Mouse (Mus musculus) midbrain, embryonic 12.5 days (tissue): ENCODE data around the gene Klhl42. TPM values are rescaled to one million over a fixed set of nuclear protein-coding genes. Genes with fewer than 3 reads are reported as not detected.
A peak's percentile ranks its signal among the peaks of the same experiment; 100 is the strongest.

Experiments
- ATAC-seq: fragments of 200-750 bp; cut with Nextera tagmentation; 2 replicates; pipeline ENCODE4 v1.8.0; 2017; ENCODE audit warnings: low read depth, moderate TSS enrichment, moderate library complexity; ENCODE audit not compliant: low FRiP score
- H3K27ac ChIP-seq: fragments of 300-500 bp; sonication (generic); replicated peaks from 2 replicates; pipeline ENCODE4 v1.5.1; 2016; ENCODE audit warnings: mild to moderate bottlenecking
- H3K27me3 ChIP-seq: fragments of 300-500 bp; sonication (generic); 2 replicates; pipeline ENCODE4 v1.6.1; 2016; ENCODE audit warnings: mild to moderate bottlenecking
- H3K36me3 ChIP-seq: fragments of 300-500 bp; sonication (generic); 2 replicates; pipeline ENCODE4 v1.6.1; 2016
- H3K4me1 ChIP-seq: fragments of 300-500 bp; sonication (generic); 2 replicates; pipeline ENCODE4 v1.6.1; 2016
- H3K4me2 ChIP-seq: fragments of 300-500 bp; sonication (generic); replicated peaks from 2 replicates; pipeline ENCODE4 v1.6.1; 2016; ENCODE audit warnings: mild to moderate bottlenecking, moderate library complexity
- H3K4me3 ChIP-seq: fragments of 300-500 bp; sonication (generic); 2 replicates; pipeline ENCODE4 v1.5.1; 2016; ENCODE audit warnings: mild to moderate bottlenecking
- H3K9ac ChIP-seq: fragments of 300-500 bp; sonication (generic); replicated peaks from 2 replicates; pipeline ENCODE4 v1.6.1; 2016; ENCODE audit warnings: mild to moderate bottlenecking, moderate library complexity
- H3K9me3 ChIP-seq: fragments of 300-500 bp; sonication (generic); 2 replicates; pipeline ENCODE4 v1.6.1; 2016; ENCODE audit warnings: mild to moderate bottlenecking
- WGBS: fragments of 180-500 bp; shearing (Covaris S2); methylation state at CpG from one replicate; pipeline ENCODE4 v1.1.7; 2016; 5-methylcytosine and 5-hydroxymethylcytosine counted together
- polyA plus RNA-seq: library from polyadenylated mRNA; unstranded; fragments of >200 nt; fragmentation: Nextera tagmentation; extraction: Ambion mirVana; gene quantifications from 2 replicates; pipeline ENCODE4 v1.2.1, GENCODE M21; 2016

Gene Klhl42
- polyA plus RNA-seq, 1 experiment from 2014 or later = 8.2 TPM

DNA sequence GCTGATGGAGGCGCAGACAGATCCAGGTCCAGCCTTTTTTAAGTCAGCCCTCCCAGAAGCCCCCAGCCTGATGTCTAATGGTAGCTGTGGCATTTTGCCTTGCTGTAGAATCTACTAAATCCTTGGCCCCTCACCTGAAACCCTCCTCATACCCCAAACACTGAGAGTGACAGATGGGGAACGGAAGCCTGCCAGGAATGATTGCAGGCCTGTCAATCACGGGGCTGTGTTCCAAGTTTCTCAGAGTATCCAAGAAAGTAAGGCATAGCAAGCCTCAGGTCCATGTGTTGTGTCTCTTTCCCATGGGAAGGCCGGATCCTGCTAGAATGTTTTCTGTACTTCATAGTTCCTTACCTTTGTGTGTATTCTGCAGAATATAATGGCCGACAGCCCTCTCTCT lies 988 bp upstream of the Klhl42 start:
- Histone ChIP-seq H3K36me3 (no peaks in the 10 kb centered on the region), H3K4me3 (peak overlapping the region; percentile 62), H3K4me2 (peak overlapping the region; percentile 78), H3K27ac (no peak overlapping the region), H3K4me1 (peaks cover 27% of the 10 kb centered on the region), H3K9me3 (no peaks in the 10 kb centered on the region), H3K27me3 (peaks cover 12% of the 10 kb centered on the region; the same call in 1 of the 2 replicates), H3K9ac (no peak overlapping the region)
- no peak for ATAC-seq
- 74% methylated on average over 5 of the region's 5 CpGs for WGBS

DNA sequence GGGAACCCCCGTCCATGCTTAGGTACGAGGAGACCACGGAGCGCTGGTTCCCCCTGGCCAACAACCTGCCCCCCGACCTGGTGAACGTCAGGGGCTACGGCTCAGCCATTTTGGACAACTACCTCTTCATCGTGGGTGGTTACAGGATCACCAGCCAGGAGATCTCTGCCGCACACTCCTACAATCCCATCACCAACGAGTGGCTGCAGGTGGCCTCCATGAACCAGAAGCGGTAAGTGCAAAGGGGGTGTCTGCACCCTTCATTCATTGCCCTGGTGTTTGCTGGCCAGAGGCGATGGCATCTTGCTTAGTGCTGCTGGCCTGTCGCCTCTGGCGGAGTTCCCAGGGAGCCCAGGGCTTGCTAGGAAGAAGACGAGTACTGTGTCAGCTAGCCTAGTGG lies 957 bp downstream of the Klhl42 start:
- peak overlapping the region; percentile 62 for H3K4me3 ChIP-seq
- H3K9ac ChIP-seq = peak overlapping the region; percentile 79
- peaks cover 12% of the 10 kb centered on the region; the same call in 1 of the 2 replicates for H3K27me3 ChIP-seq
- WGBS = under 1% methylated on average over 15 of the region's 15 CpGs
- H3K36me3 ChIP-seq = peaks cover 7% of the 10 kb centered on the region
- H3K9me3 ChIP-seq = no peaks in the 10 kb centered on the region
- ATAC-seq = no peak
- peak overlapping the region; percentile 78 for H3K4me2 ChIP-seq
- peak overlapping the region; percentile 88 for H3K27ac ChIP-seq
- H3K4me1 ChIP-seq = peaks cover 19% of the 10 kb centered on the region

DNA sequence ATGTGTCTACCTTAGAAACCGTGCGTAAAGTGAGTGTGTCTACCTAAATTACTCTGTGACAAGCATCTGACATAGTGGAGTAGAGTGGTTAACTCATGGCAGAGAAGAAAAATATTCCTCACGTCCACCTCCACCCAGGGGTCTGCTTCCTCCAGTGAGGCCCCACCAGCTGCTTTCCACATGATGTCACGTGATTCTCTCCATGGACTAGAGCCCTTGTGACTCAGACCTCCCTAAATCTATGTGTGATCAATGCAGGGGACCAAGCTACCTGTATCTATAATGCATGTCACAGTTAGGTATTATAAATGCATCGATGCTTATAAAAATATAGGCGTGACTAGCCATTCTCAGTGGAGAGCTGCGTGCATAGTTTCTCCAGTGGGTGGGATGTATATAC lies 3.6 kb downstream of the Klhl42 start:
- peaks cover 7% of the 10 kb centered on the region for H3K36me3 ChIP-seq
- peaks cover 7% of the 10 kb centered on the region; the same call in 1 of the 2 replicates for H3K27me3 ChIP-seq
- H3K9ac ChIP-seq = no peak overlapping the region
- no peak for ATAC-seq
- no peak overlapping the region for H3K4me2 ChIP-seq
- no peak overlapping the region for H3K27ac ChIP-seq
- no peaks in the 10 kb centered on the region for H3K9me3 ChIP-seq
- no peak overlapping the region for H3K4me3 ChIP-seq
- peaks cover 17% of the 10 kb centered on the region for H3K4me1 ChIP-seq
- 87% methylated on average over 7 of the region's 7 CpGs for WGBS

- no peak for ATAC-seq
- no peak overlapping the region for H3K9ac ChIP-seq
- no peaks in the 10 kb centered on the region for H3K27me3 ChIP-seq
- 95% methylated on average over 4 of the region's 4 CpGs for WGBS
- H3K4me3 ChIP-seq = no peak overlapping the region
- no peak overlapping the region for H3K27ac ChIP-seq
- peaks cover 7% of the 10 kb centered on the region for H3K36me3 ChIP-seq
- H3K4me2 ChIP-seq = no peak overlapping the region
- no peaks in the 10 kb centered on the region for H3K9me3 ChIP-seq
- H3K4me1 ChIP-seq = peaks cover 10% of the 10 kb centered on the region; the same call in 1 of the 2 replicates
These were observed 4.9 kb downstream of the Klhl42 start for GRCm38 (mm10) chr6:147096109-147096508.

DNA sequence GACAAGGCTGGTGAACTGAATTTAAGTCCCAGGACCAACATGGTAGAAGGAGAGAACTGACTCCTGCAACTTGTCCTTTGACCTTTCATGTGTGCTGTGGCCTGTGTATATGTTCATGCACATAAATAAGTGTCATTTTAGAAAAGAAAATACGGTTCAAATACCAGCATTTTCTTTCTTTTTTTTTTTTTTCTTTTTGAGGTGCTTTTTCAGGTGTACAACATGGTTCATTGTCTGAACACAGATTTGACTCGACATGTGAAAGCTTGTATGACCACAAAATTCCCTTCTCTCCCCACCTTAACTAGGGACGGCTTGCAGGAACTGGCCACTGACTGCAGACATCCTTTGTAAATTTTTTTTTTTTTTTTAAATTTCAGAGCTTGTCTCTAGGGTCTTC lies 5.8 kb downstream of the Klhl42 start:
- no peaks in the 10 kb centered on the region for H3K9me3 ChIP-seq
- 89% methylated on average over 3 of the region's 3 CpGs for WGBS
- no peaks in the 10 kb centered on the region for H3K27me3 ChIP-seq
- no peak overlapping the region for H3K27ac ChIP-seq
- H3K4me1 ChIP-seq = peaks cover 10% of the 10 kb centered on the region; the same call in 1 of the 2 replicates
- no peak overlapping the region for H3K4me2 ChIP-seq
- peaks cover 7% of the 10 kb centered on the region for H3K36me3 ChIP-seq
- no peak overlapping the region for H3K4me3 ChIP-seq
- no peak overlapping the region for H3K9ac ChIP-seq
- no peak for ATAC-seq

GRCm38 (mm10) chr6:147097346-147097929 lies 6.3 kb downstream of the Klhl42 start:
- no peak for ATAC-seq
- Histone ChIP-seq H3K9ac (no peak overlapping the region), H3K27me3 (no peaks in the 10 kb centered on the region), H3K4me2 (no peak overlapping the region), H3K4me3 (no peak overlapping the region), H3K27ac (no peak overlapping the region), H3K9me3 (no peaks in the 10 kb centered on the region), H3K36me3 (peaks cover 7% of the 10 kb centered on the region), H3K4me1 (peaks cover 8% of the 10 kb centered on the region; the same call in 1 of the 2 replicates)
- 62% methylated on average over 8 of the region's 8 CpGs for WGBS

GRCm38 (mm10) chr6:147099458-147100277 lies 8.5 kb downstream of the Klhl42 start:
- H3K27ac ChIP-seq = no peak overlapping the region

GRCm38 (mm10) chr6:147102293-147102692 lies 11.1 kb downstream of the Klhl42 start:
- H3K36me3 ChIP-seq = peaks cover 21% of the 10 kb centered on the region
- H3K27ac ChIP-seq = no peak overlapping the region
- H3K27me3 ChIP-seq = no peaks in the 10 kb centered on the region
- no peak overlapping the region for H3K4me2 ChIP-seq
- H3K9me3 ChIP-seq = no peaks in the 10 kb centered on the region
- WGBS = 93% methylated on average over 3 of the region's 3 CpGs
- no peak overlapping the region for H3K9ac ChIP-seq
- H3K4me1 ChIP-seq = no peaks in the 10 kb centered on the region
- no peak for ATAC-seq
- H3K4me3 ChIP-seq = no peak overlapping the region

More at GRCm38 (mm10) chr6:147099458-147100277, 8.5 kb downstream of the Klhl42 start:
- Histone ChIP-seq H3K4me3 (no peak overlapping the region), H3K36me3 (peaks cover 22% of the 10 kb centered on the region), H3K9me3 (no peaks in the 10 kb centered on the region), H3K27me3 (no peaks in the 10 kb centered on the region), H3K4me1 (no peaks in the 10 kb centered on the region), H3K4me2 (no peak overlapping the region), H3K9ac (no peak overlapping the region)
- WGBS = 85% methylated on average over 19 of the region's 19 CpGs
- ATAC-seq = no peak

DNA sequence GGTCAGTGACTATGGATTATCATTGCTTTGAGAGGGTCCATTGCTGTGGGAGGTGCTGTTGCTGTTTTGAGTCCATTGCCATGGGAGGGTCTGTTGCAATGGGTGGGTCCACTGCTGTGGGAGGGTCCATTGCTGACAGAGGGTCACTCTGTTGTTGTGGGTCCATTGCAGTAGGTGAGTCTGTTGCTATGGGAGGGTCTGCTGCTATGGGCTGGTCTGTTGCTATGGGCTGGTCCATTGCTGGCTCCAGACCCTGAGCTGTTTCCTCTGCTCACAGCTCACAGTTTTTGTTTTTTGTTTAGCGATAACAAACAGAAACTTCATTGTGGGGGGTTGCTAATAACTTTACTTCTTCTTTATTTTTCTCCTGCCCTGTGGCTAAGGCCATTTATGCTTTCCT lies 14.3 kb downstream of the Klhl42 start:
- Histone ChIP-seq H3K4me2 (no peak overlapping the region), H3K9ac (no peak overlapping the region), H3K27ac (no peak overlapping the region), H3K36me3 (peaks cover 46% of the 10 kb centered on the region), H3K9me3 (no peaks in the 10 kb centered on the region), H3K4me1 (no peaks in the 10 kb centered on the region), H3K27me3 (no peaks in the 10 kb centered on the region), H3K4me3 (no peak overlapping the region)
- 100% methylated on average over 1 of the region's 1 CpGs for WGBS
- no peak for ATAC-seq

DNA sequence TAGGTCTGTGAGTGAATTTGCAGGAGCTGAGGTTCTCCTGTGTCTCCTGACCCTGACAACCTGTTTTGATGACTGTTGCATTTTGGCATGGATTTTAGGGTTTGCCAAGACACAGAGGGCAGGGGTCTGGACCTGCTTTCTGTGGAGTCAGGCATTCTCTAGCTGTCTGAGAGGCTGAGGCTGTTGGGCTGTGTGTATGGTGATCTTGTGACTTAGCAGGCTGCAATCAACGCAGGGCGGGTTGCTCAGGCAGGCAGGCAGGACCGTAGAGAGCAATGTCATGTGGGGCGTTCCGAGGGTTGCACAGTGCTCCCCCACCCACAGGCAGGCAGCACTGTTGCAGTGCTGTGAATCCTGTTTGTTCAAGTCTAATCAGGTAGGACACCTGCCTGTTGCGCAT lies 15.5 kb downstream of the Klhl42 start:
- no peaks in the 10 kb centered on the region for H3K27me3 ChIP-seq
- 95% methylated on average over 6 of the region's 6 CpGs for WGBS
- no peak for ATAC-seq
- H3K9me3 ChIP-seq = no peaks in the 10 kb centered on the region
- H3K27ac ChIP-seq = no peak overlapping the region
- H3K9ac ChIP-seq = no peak overlapping the region
- no peak overlapping the region for H3K4me2 ChIP-seq
- H3K4me3 ChIP-seq = no peak overlapping the region
- H3K4me1 ChIP-seq = no peaks in the 10 kb centered on the region
- H3K36me3 ChIP-seq = peaks cover 51% of the 10 kb centered on the region

- no peaks in the 10 kb centered on the region for H3K9me3 ChIP-seq
- H3K4me3 ChIP-seq = no peak overlapping the region
- H3K27me3 ChIP-seq = no peaks in the 10 kb centered on the region
- peaks cover 42% of the 10 kb centered on the region for H3K36me3 ChIP-seq
- no peak for ATAC-seq
- H3K4me2 ChIP-seq = no peak overlapping the region
- no peak overlapping the region for H3K27ac ChIP-seq
- no peaks in the 10 kb centered on the region for H3K4me1 ChIP-seq
- WGBS = 89% methylated on average over 7 of the region's 7 CpGs
- H3K9ac ChIP-seq = no peak overlapping the region
These were observed 18.1 kb downstream of the Klhl42 start for GRCm38 (mm10) chr6:147109283-147109682.

DNA sequence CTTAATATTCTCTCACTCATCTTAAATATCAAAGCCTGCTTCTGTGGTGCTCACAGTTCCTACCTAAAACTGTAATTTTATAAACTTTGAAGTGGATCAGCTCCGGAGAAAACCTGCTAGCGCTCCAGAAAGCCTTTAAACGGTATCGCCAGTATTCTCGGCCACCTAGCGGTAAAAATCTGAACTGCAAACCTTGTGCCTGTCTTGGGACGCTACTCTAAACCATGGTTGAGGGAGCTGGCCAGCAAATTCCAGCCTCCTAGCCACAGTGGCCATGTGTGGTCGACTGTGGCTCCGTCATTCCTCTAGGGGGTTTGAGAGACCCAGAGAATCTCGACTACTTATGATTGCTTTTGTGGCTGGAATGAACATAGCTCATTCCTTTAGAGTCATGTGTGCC lies 25.4 kb downstream of the Klhl42 start:
- ATAC-seq = peak; percentile 71

More for the DNA sequence above, 25.4 kb downstream of the Klhl42 start:
- Histone ChIP-seq H3K4me3 (no peak overlapping the region), H3K4me1 (no peaks in the 10 kb centered on the region), H3K4me2 (no peak overlapping the region), H3K27me3 (no peaks in the 10 kb centered on the region), H3K9ac (no peak overlapping the region), H3K36me3 (0 out of 2 replicates have a peak, but pooled peaks cover 4% of the 10 kb centered on the region), H3K27ac (no peak overlapping the region), H3K9me3 (no peaks in the 10 kb centered on the region)
- 7% methylated on average over 10 of the region's 10 CpGs for WGBS
